Mouse (Mus musculus): Measurements from ENCODE around the gene Zfp462. TPM values are rescaled to one million over a fixed set of nuclear protein-coding genes. Genes with fewer than 3 reads are reported as not detected.

The Zfp462 gene
- polyA plus RNA-seq, 1 experiment from 2014 or later = 2.0 TPM

- no peaks in the 10 kb centered on the region for H3K9me3 ChIP-seq (replicated peaks)
- peaks cover 15% of the 10 kb centered on the region for H3K4me1 ChIP-seq (replicated peaks)
- no peak overlapping the region for H3K9ac ChIP-seq
- peak overlapping the region; percentile 44 for H3K27ac ChIP-seq
- H3K36me3 ChIP-seq = no peaks in the 10 kb centered on the region
- H3K4me2 ChIP-seq = peak overlapping the region; percentile 55
- no peaks in the 10 kb centered on the region for H3K27me3 ChIP-seq
- WGBS = 23% methylated on average over 4 of the region's 4 CpGs
- ATAC-seq (replicated peaks; ENCODE audit: insufficient number of reproducible peaks, insufficient read depth, low FRiP score, low read depth) = no peak; the same call in 1 of the 2 replicates
- peak overlapping the region; percentile 15; the same call in 1 of the 2 replicates for H3K4me3 ChIP-seq
These were observed 180.8 kb downstream of the Zfp462 start for GRCm38 (mm10) chr4:55125738-55126054.

DNA sequence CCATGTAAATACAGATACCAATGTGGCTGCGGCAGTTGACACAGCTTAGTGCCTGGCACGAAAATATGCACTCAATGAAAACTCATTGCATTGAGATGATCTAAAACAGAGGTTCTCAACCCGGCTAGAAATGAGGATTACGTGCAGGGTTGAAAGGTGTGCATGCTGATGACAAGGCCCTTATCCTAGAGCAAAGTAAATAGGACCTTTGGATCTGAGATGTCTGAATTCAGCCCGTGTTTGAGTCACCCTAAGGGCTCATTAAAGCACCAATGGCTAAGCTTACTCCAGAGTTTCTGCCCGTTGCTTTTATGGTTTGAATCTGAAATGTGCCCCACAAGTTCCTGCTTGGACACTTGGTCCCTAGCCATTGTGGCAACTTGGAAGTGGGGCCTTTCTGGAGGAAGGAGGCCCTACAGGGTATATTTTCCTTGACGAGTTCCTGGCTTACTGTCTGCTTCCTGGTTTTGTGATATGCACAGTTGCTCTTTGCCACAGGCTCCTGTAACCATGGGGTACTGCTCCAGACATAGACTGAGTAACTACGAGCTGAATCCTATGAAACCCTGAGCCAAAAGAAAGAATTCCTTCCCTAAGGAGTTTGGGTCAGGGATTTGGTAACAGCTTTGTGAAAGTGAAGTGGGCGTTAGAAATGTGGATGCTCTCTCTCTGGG is 182.5 kb downstream of the Zfp462 start:
- peaks cover 15% of the 10 kb centered on the region for H3K4me1 ChIP-seq (replicated peaks)
- 84% methylated on average over 9 of the region's 9 CpGs for WGBS
- no peak overlapping the region for H3K27ac ChIP-seq
- H3K9me3 ChIP-seq (replicated peaks) = no peaks in the 10 kb centered on the region
- no peak for ATAC-seq (replicated peaks; ENCODE audit: insufficient number of reproducible peaks, insufficient read depth, low FRiP score, low read depth)
- no peaks in the 10 kb centered on the region for H3K36me3 ChIP-seq
- H3K4me2 ChIP-seq = no peak overlapping the region
- H3K9ac ChIP-seq = no peak overlapping the region
- no peaks in the 10 kb centered on the region for H3K27me3 ChIP-seq
- H3K4me3 ChIP-seq = no peak overlapping the region

DNA sequence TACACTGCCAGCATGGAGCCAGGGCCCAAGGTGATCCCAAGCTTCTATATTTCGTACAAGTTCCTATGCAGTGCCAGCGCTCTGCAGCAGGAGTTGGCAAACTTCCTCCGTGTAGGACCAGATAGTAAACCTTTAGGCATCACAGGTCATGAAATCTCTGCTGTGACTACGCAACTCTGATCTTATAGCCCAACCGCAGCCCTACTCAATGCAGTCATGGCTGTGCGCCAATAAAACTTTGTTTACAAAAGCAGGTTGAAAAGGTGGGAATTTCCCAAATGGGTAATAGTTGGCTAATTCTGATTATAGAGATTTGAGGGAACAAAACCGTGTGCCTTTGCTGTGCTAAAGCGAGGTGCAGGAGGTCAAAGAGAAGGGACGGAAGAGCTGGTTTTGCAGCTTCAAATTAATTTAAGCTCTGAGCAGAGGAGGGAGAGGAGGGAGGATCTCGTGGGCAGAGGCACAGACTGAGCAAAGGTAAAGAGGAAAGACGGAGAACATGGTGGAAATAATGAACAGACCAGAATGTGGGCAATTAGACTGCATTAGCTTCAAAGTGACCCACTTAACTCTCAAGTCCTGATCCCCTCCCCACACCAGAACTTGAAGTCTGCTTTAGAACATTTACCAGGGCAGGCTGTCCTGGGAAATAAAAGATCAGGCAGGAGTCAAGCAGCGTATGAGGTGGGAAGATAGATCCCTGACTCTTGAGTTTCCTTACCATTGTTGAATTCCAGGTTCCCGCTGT is 183.4 kb downstream of the Zfp462 start:
- H3K4me2 ChIP-seq = no peak overlapping the region
- H3K4me3 ChIP-seq = no peak overlapping the region
- WGBS = 83% methylated on average over 13 of the region's 13 CpGs
- H3K27ac ChIP-seq = no peak overlapping the region
- no peaks in the 10 kb centered on the region for H3K27me3 ChIP-seq
- no peak for ATAC-seq (replicated peaks; ENCODE audit: insufficient number of reproducible peaks, insufficient read depth, low FRiP score, low read depth)
- no peaks in the 10 kb centered on the region for H3K9me3 ChIP-seq (replicated peaks)
- H3K36me3 ChIP-seq = no peaks in the 10 kb centered on the region
- peaks cover 15% of the 10 kb centered on the region for H3K4me1 ChIP-seq (replicated peaks)
- no peak overlapping the region for H3K9ac ChIP-seq

Measured in heart, embryonic 15.5 days (tissue).